Mouse (Mus musculus) cerebral cortex, adult 2 months (tissue): Measurements from ENCODE around the gene Vmn2r109.

Source experiments
- whole genome bisulfite sequencing: fragments of 180-500 bp; shearing (Covaris S2); methylation state at CpG from one replicate; pipeline ENCODE4 v1.1.7; 2018; 5-methylcytosine and 5-hydroxymethylcytosine counted together

Gene Vmn2r109

DNA sequence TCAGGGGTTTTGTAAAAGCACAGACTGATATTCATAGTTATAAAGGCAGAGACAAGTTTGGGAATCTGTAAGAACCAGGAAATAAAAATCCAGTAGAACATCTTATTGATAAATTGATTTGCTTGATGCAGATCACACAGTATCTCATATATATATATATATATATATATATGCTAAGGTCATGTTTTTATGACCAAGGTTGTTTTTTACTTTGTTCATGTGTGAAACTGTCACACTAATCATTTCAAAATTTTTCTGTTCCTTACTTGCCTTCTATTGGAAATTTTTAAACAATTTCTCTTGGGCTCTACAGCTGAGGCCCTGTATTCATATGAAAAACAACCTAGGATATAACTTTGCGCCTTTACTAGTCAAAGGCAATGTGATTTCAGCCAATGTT is at the start of gene Vmn2r109:
TSS of gene Vmn2r109 (minus strand) at position 101 of the 400 bp plus-strand sequence.
- WGBS, result 88% methylated on average over 1 of the region's 1 CpGs

DNA sequence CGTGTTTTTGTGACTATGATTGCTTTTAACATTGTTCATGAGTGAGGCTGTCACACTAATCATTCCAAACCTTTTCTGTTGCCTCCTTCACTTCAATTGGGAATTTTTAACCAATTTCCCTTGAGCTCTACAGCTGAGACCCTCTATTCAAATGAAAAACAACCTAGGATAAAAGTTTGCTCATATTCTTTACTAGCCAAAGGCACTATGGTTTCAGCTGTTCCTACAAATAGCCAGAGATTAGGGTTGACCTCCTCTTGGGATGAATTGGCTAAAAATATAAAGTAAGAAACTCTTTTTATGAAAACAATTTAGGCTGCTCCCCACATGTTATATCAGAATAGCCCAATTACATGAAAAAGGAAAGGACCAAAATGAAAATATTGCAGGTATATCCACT is 31.8 kb upstream of the Vmn2r109 start, which contains the start of gene Vmn2r110:
TSS of gene Vmn2r110 (minus strand) at position 101 of the 400 bp plus-strand sequence.
- WGBS, result 28% methylated on average over 1 of the region's 1 CpGs

DNA sequence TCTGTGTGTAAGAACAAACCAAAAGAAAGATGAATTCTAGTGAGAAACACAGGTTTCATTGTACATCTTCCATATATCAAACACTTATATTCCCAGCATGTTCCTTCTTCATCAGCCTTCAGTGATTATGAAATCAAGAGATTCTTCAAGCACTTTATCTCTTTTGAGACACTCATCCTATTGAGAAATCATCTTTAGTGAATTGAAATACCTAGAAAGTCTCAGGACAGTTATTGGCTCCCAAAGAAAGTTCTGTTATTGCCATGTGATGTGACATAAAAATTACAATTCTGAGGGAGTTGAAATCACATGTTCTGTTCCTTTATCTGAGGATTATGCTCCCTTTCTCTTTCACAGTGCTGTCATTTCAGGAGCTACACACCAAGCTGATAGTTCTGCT is 66.7 kb downstream of the Vmn2r109 start, which contains the start of gene Vmn1r225:
TSS of gene Vmn1r225 (plus strand) at position 301 of the 400 bp plus-strand sequence.

